Mouse (Mus musculus): Measurements from ENCODE around the gene Tmem54.

Tmem54 gene

GRCm38 (mm10) chr4:129147552-129148103 is 42.3 kb downstream of the Tmem54 start:
- DNase-seq (ENCODE audit: low read depth, low spot score) = no peak

- DNase-seq (ENCODE audit: low read depth, low spot score) = no peak
These were observed 44.0 kb downstream of the Tmem54 start for GRCm38 (mm10) chr4:129149321-129149720.

- no peak for DNase-seq (ENCODE audit: low read depth, low spot score)
These were observed 46.0 kb downstream of the Tmem54 start for GRCm38 (mm10) chr4:129151276-129151811.

DNA sequence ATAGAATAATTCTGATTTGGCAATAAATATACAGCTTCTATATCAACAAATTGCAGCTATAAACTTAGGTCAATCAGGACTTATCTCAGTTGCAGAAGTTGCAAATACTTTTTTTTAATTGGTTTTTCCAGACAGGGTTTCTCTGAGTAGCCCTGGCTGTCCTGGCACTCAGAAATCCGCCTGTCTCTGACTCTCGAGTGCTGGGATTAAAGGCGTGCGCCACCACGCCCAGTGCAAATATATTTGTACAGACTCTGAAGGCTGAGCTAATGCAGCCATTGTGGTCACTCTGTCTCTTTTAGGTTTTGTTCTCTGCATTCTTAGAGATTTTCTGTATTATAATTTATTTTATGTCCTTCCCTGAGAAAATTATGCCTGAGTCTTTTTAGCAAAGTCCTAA is 52.2 kb downstream of the Tmem54 start:
- no peak for DNase-seq (ENCODE audit: low read depth, low spot score)

- DNase-seq (ENCODE audit: low read depth, low spot score) = no peak
These were observed 53.2 kb downstream of the Tmem54 start for GRCm38 (mm10) chr4:129158549-129158948.

DNA sequence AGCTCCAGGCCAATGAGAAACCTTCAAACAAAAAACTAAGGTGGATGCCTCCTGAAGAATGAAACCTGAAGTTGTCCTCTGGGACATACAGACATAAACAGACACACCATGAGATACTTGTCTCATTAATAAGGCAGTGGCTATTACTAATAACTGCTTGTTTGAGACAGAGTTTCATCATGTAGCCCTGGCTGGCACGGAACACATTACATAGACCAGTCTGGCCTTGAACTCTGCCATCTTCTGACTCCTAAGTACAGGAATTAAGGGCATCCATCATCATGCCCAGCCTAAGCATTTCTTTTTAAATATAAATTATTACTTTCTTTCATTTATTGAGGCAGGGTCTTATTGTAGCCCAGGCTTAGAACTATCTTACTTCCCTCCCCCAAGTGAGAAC is 55.7 kb downstream of the Tmem54 start:
- no peak for DNase-seq (ENCODE audit: low read depth, low spot score)
